In genomic region chr16:18288581-18289061, GRCm38 (mm10) we compare ENCODE assay signal across 8 mouse cellular contexts. TPM values are rescaled to one million over a fixed set of nuclear protein-coding genes. Genes with fewer than 3 reads are reported as not detected.
A peak's percentile ranks its signal among the peaks of the same experiment; 100 is the strongest.
DNase-seq lines count a peak whose midpoint lies in the region; ATAC-seq and TF ChIP-seq lines count a peak whose summit lies in the region.

No protein-coding gene starts in this region.

- H3K27me3 ChIP-seq in kidney, adult 2 months (replicated peaks; ENCODE audit: control insufficient read depth, insufficient read depth, low read length), result no peaks in the 10 kb centered on the region
- no peaks in the 10 kb centered on the region for H3K27me3 ChIP-seq in CH12.LX (replicated peaks)
- no peaks in the 10 kb centered on the region for H3K27me3 ChIP-seq in midbrain, embryonic 14.5 days (ENCODE audit: control insufficient read depth, insufficient read depth, low read length)

- peak overlapping the region; percentile 66; the same call in 1 of the 2 replicates for H3K27ac ChIP-seq in kidney, adult 2 months (ENCODE audit: insufficient read depth, low read depth, low read length)
- H3K27ac ChIP-seq in CH12.LX (ENCODE audit: insufficient read depth, low read depth), result peak overlapping the region; percentile 1; the same call in 1 of the 2 replicates
- H3K27ac ChIP-seq in bone marrow, adult 2 months (ENCODE audit: control insufficient read depth, insufficient read depth, low read depth, low read length, poor library complexity), result peak overlapping the region; percentile 93
- peak overlapping the region; percentile 88 for H3K27ac ChIP-seq in midbrain, embryonic 14.5 days (replicated peaks; ENCODE audit: low read depth, low read length)

- H3K4me1 ChIP-seq in kidney, adult 2 months (ENCODE audit: control insufficient read depth, insufficient read depth, low read length), result peaks cover 11% of the 10 kb centered on the region; the same call in 1 of the 2 replicates
- H3K4me1 ChIP-seq in CH12.LX (ENCODE audit: control insufficient read depth in 1 of 2, insufficient read depth in 2 of 2), result peaks cover 13 to 33% of the 10 kb centered on the region in 2 experiments
- peaks cover 2% of the 10 kb centered on the region for H3K4me1 ChIP-seq in bone marrow, adult 2 months (ENCODE audit: control insufficient read depth, insufficient read depth, low read length)
- H3K4me1 ChIP-seq in midbrain, embryonic 14.5 days (ENCODE audit: control insufficient read depth, insufficient read depth, low read length), result peaks cover 21% of the 10 kb centered on the region

- peak overlapping the region; percentile 66 for H3K4me3 ChIP-seq in kidney, adult 2 months (ENCODE audit: insufficient read depth, low read depth, low read length)
- H3K4me3 ChIP-seq in CH12.LX (replicated peaks in 1 of 3; ENCODE audit: low read depth in 2 of 3, low read length in 2 of 3, poor library complexity in 1 of 3), result peak overlapping the region; percentile 69 to 99 (median 83)
- H3K4me3 ChIP-seq in bone marrow, adult 2 months (replicated peaks; ENCODE audit: control insufficient read depth, low read depth, low read length), result peak overlapping the region; percentile 98
- peak overlapping the region; percentile 75 for H3K4me3 ChIP-seq in midbrain, embryonic 14.5 days (replicated peaks; ENCODE audit: low read depth, low read length)

- ATAC-seq in granulocyte monocyte progenitor cell, adult 5-6 weeks (replicated peaks; ENCODE audit: poor library complexity, severe bottlenecking), result peak; percentile 72
- ATAC-seq in midbrain, embryonic 14.5 days (ENCODE audit: low FRiP score, low TSS enrichment), result peak; percentile 75

- peaks cover 2% of the 10 kb centered on the region for H3K36me3 ChIP-seq in kidney, adult 2 months (ENCODE audit: control insufficient read depth, insufficient read depth, low read length)
- peaks cover 24 to 40% of the 10 kb centered on the region in 2 experiments for H3K36me3 ChIP-seq in CH12.LX (replicated peaks in 1 of 2; ENCODE audit: control insufficient read depth in 1 of 2, insufficient read depth in 1 of 2, low read length in 1 of 2)
- peaks cover 9% of the 10 kb centered on the region for H3K36me3 ChIP-seq in midbrain, embryonic 14.5 days (ENCODE audit: control insufficient read depth, insufficient read depth, low read length)

- no peak for TF ChIP-seq CTCF in kidney, adult 2 months (conservative IDR thresholded peaks at IDR 0.05; ENCODE audit: insufficient read depth, insufficient read length, low read depth, low read length)
- no peak for TF ChIP-seq CTCF in CH12.LX (conservative IDR thresholded peaks at IDR 0.05 in 1 of 2, IDR thresholded peaks at IDR 0.05 in 1 of 2; ENCODE audit: low read depth in 2 of 2, low read length in 2 of 2)
- no peak for TF ChIP-seq CTCF in bone marrow, adult 2 months (IDR thresholded peaks at IDR 0.05; ENCODE audit: control insufficient read depth, insufficient read depth, low read length)

- under 1% methylated on average over 28 of the region's 31 CpGs for WGBS in kidney, adult 2 months
- under 1% methylated on average over 30 of the region's 31 CpGs for WGBS in bone marrow, adult 2 months
- WGBS in midbrain, embryonic 14.5 days, result under 1% methylated on average over 31 of the region's 31 CpGs

- H3K79me2 ChIP-seq in CH12.LX (replicated peaks; ENCODE audit: control insufficient read depth, extremely low read depth, insufficient read depth, poor library complexity, severe bottlenecking), result peaks cover 51% of the 10 kb centered on the region

- TF ChIP-seq POLR2A in kidney, adult 2 months (IDR thresholded peaks at IDR 0.05; ENCODE audit: low read depth, low read length), result no peak
- TF ChIP-seq POLR2A in CH12.LX (IDR thresholded peaks at IDR 0.05; ENCODE audit: low read depth, low read length), result no peak
- TF ChIP-seq POLR2A in bone marrow, adult 2 months (IDR thresholded peaks at IDR 0.05; ENCODE audit: borderline replicate concordance, control insufficient read depth, low read depth, low read length), result no peak

- H3K9me3 ChIP-seq in CH12.LX (replicated peaks; ENCODE audit: low read length), result no peaks in the 10 kb centered on the region
- no peaks in the 10 kb centered on the region for H3K9me3 ChIP-seq in midbrain, embryonic 14.5 days (ENCODE audit: control insufficient read depth, low read length)

- no peak for TF ChIP-seq RAD21 in CH12.LX (IDR thresholded peaks at IDR 0.05; ENCODE audit: low read depth, low read length)

- in situ Hi-C loops in CH12.LX (cut with MboI; ENCODE audit: low pct_ligation_motif_present, low pct_unique_long_range_greater_than_20kb, low sequenced_read_pairs), result loop anchor here (5.0 kb wide), 1 partner anchor 36 kb away; no protein-coding TSS in a partner anchor

- no peak for DNase-seq in kidney, adult 2 months
- DNase-seq in kidney, adult 9 months, result no peak
- no peak for DNase-seq in CH12.LX (ENCODE audit: extremely low read depth)
- DNase-seq in liver, result peak; percentile 86
- DNase-seq in midbrain, embryonic 14.5 days, result no peak
- DNase-seq in embryo, embryonic 10.5 days (ENCODE audit: low spot score), result no peak

- dilution Hi-C loops in CH12.LX (cut with MboI; ENCODE audit: extremely low pct_ligation_motif_present, extremely low pct_unique_long_range_greater_than_20kb, low sequenced_read_pairs), result no loop called here

- peak overlapping the region; percentile 74 for H3K9ac ChIP-seq in CH12.LX (ENCODE audit: insufficient read depth, low read depth)
- peak overlapping the region; percentile 90 for H3K9ac ChIP-seq in midbrain, embryonic 14.5 days (replicated peaks; ENCODE audit: low read length)

- peak overlapping the region; percentile 99 for H3K4me2 ChIP-seq in CH12.LX (ENCODE audit: insufficient read depth, low read depth, poor library complexity, severe bottlenecking)
- H3K4me2 ChIP-seq in midbrain, embryonic 14.5 days (ENCODE audit: low read length), result peak overlapping the region; percentile 98

- no peak for TF ChIP-seq EP300 in CH12.LX (IDR thresholded peaks at IDR 0.05; ENCODE audit: low read length)

TF ChIP-seq in CH12.LX, 34 proteins besides CTCF, POLR2A, EP300 and RAD21 (continues in another document):
- peak; percentile 90 for TF ChIP-seq MXI1 (IDR thresholded peaks at IDR 0.05; ENCODE audit: low read depth, low read length)
- TF ChIP-seq NRF1 (IDR thresholded peaks at IDR 0.05; ENCODE audit: low read depth, low read length), result no peak
- no peak; the same call in 1 of the 2 replicates for TF ChIP-seq SIN3A (IDR thresholded peaks at IDR 0.05; ENCODE audit: low read length)
- TF ChIP-seq E2F4 (IDR thresholded peaks at IDR 0.05; ENCODE audit: insufficient replicate concordance, low read depth, low read length), result no peak

RNA-seq across cellular contexts. Expression of gene Dgcr8, which starts 0.4 kb away (rescaled TPM):
- 11.9 and 13.2 TPM in 2 replicates for polyA plus RNA-seq in kidney, adult 2 months (2012; rRNA removed)
- total RNA-seq in CH12.LX (2012; rRNA removed), result 31.8 and 44.1 TPM in 2 replicates
- 29.1 and 34.4 TPM in 2 replicates for total RNA-seq in CH12.LX (2014; rRNA removed)
- polyA plus RNA-seq in CH12.LX (2012; ENCODE audit: insufficient read length, low read depth), result 39.9 and 42.9 TPM in 2 replicates
- polyA plus RNA-seq in bone marrow, adult 2 months (2011; ENCODE audit: insufficient read depth, insufficient read length, low replicate concordance, missing spikeins), result 37.4 and 48.8 TPM in 2 replicates
- 48.5 and 52.2 TPM in 2 replicates for total RNA-seq in granulocyte monocyte progenitor cell, adult 5-6 weeks (2014; fragmentation: Nextera tagmentation)
- 46.3 and 54.4 TPM in 2 replicates for total RNA-seq in granulocyte monocyte progenitor cell, adult 5-6 weeks (2017)
- polyA plus RNA-seq in midbrain, embryonic 14.5 days (2014; fragmentation: Nextera tagmentation; extraction: Ambion mirVana), result 32.7 and 40.0 TPM in 2 replicates

RNA-seq across cellular contexts. Expression of gene Gm49776, which starts 30.5 kb away (rescaled TPM):
- not detected in 2 replicates for polyA plus RNA-seq in kidney, adult 2 months (2012; rRNA removed)
- total RNA-seq in CH12.LX (2012; rRNA removed) (0.25 TPM in 1 of 2 replicates, not detected in the other), CH12.LX (2014; rRNA removed) (not detected in 2 replicates)
- polyA plus RNA-seq in CH12.LX (2012; ENCODE audit: insufficient read length, low read depth), result 25.0 TPM in 2 replicates
- not detected in 2 replicates for polyA plus RNA-seq in bone marrow, adult 2 months (2011; ENCODE audit: insufficient read depth, insufficient read length, low replicate concordance, missing spikeins)
- 2.1 TPM in 1 of 2 replicates, not detected in the other for total RNA-seq in granulocyte monocyte progenitor cell, adult 5-6 weeks (2014; fragmentation: Nextera tagmentation)
- total RNA-seq in granulocyte monocyte progenitor cell, adult 5-6 weeks (2017), result not detected in 2 replicates
- 0.86 and 3.3 TPM in 2 replicates for polyA plus RNA-seq in midbrain, embryonic 14.5 days (2014; fragmentation: Nextera tagmentation; extraction: Ambion mirVana)

RNA-seq across cellular contexts. Expression of gene Ranbp1, which starts 40.1 kb away (rescaled TPM):
- polyA plus RNA-seq in kidney, adult 2 months (2012; rRNA removed), result 29.7 and 38.5 TPM in 2 replicates
- total RNA-seq in CH12.LX (2012; rRNA removed) (605 and 763 TPM in 2 replicates), CH12.LX (2014; rRNA removed) (1,124 and 1,127 TPM in 2 replicates)
- 1,263 and 1,327 TPM in 2 replicates for polyA plus RNA-seq in CH12.LX (2012; ENCODE audit: insufficient read length, low read depth)
- 90.1 and 125 TPM in 2 replicates for polyA plus RNA-seq in bone marrow, adult 2 months (2011; ENCODE audit: insufficient read depth, insufficient read length, low replicate concordance, missing spikeins)
- total RNA-seq in granulocyte monocyte progenitor cell, adult 5-6 weeks (2014; fragmentation: Nextera tagmentation), result 485 and 506 TPM in 2 replicates
- 446 and 556 TPM in 2 replicates for total RNA-seq in granulocyte monocyte progenitor cell, adult 5-6 weeks (2017)
- polyA plus RNA-seq in midbrain, embryonic 14.5 days (2014; fragmentation: Nextera tagmentation; extraction: Ambion mirVana), result 451 and 457 TPM in 2 replicates

RNA-seq across cellular contexts. Expression of gene Trmt2a, which starts 40.1 kb away (rescaled TPM):
- 39.3 and 39.4 TPM in 2 replicates for polyA plus RNA-seq in kidney, adult 2 months (2012; rRNA removed)
- total RNA-seq in CH12.LX (2012; rRNA removed), result 155 and 208 TPM in 2 replicates
- 196 and 199 TPM in 2 replicates for total RNA-seq in CH12.LX (2014; rRNA removed)
- 216 and 252 TPM in 2 replicates for polyA plus RNA-seq in CH12.LX (2012; ENCODE audit: insufficient read length, low read depth)
- 62.6 and 104 TPM in 2 replicates for polyA plus RNA-seq in bone marrow, adult 2 months (2011; ENCODE audit: insufficient read depth, insufficient read length, low replicate concordance, missing spikeins)
- 153 and 177 TPM in 2 replicates for total RNA-seq in granulocyte monocyte progenitor cell, adult 5-6 weeks (2014; fragmentation: Nextera tagmentation)
- 99.7 and 109 TPM in 2 replicates for total RNA-seq in granulocyte monocyte progenitor cell, adult 5-6 weeks (2017)
- polyA plus RNA-seq in midbrain, embryonic 14.5 days (2014; fragmentation: Nextera tagmentation; extraction: Ambion mirVana), result 80.2 and 81.3 TPM in 2 replicates

RNA-seq across cellular contexts. Expression of gene Zdhhc8, which starts 53.7 kb away (rescaled TPM):
- polyA plus RNA-seq in kidney, adult 2 months (2012; rRNA removed), result 28.9 and 44.7 TPM in 2 replicates
- total RNA-seq in CH12.LX (2012; rRNA removed), result 10.3 and 12.1 TPM in 2 replicates
- 3.2 and 3.6 TPM in 2 replicates for total RNA-seq in CH12.LX (2014; rRNA removed)
- polyA plus RNA-seq in CH12.LX (2012; ENCODE audit: insufficient read length, low read depth), result 9.5 and 15.2 TPM in 2 replicates
- polyA plus RNA-seq in bone marrow, adult 2 months (2011; ENCODE audit: insufficient read depth, insufficient read length, low replicate concordance, missing spikeins), result 3.6 and 11.7 TPM in 2 replicates
- 9.7 and 11.4 TPM in 2 replicates for total RNA-seq in granulocyte monocyte progenitor cell, adult 5-6 weeks (2014; fragmentation: Nextera tagmentation)
- total RNA-seq in granulocyte monocyte progenitor cell, adult 5-6 weeks (2017), result 2.3 and 3.6 TPM in 2 replicates
- polyA plus RNA-seq in midbrain, embryonic 14.5 days (2014; fragmentation: Nextera tagmentation; extraction: Ambion mirVana), result 13.8 and 13.9 TPM in 2 replicates

Comparison
In these comparisons a context has a peak if more than half of its experiments do, and no peak if none do; other contexts are left out.
1. H3K27ac ChIP-seq: peak in every context shown above with its lines; median percentile 93 in bone marrow, adult 2 months; 88 in midbrain, embryonic 14.5 days; 66 in kidney, adult 2 months; 1 in CH12.LX.